Mouse (Mus musculus): ENCODE results near the gene Baiap2. TPM values are rescaled to one million over a fixed set of nuclear protein-coding genes. Genes with fewer than 3 reads are reported as not detected.

Gene Baiap2
- total RNA-seq, 2 experiments from 2014 or later, result 257 to 261 TPM

GRCm38 (mm10) chr11:119919432-119919831 is 23.1 kb upstream of the Baiap2 start:
- no peak for DNase-seq (ENCODE audit: low spot score in 2 of 2)

- peak in 1 of 2 experiments; percentile 79 for DNase-seq (ENCODE audit: low spot score in 2 of 2)
Measured at GRCm38 (mm10) chr11:119919897-119920296, 22.7 kb upstream of the Baiap2 start.

- no peak for DNase-seq (ENCODE audit: low spot score in 2 of 2)
Measured at GRCm38 (mm10) chr11:119920668-119921067, 21.9 kb upstream of the Baiap2 start.

GRCm38 (mm10) chr11:119925176-119925575 is 17.4 kb upstream of the Baiap2 start:
- no peak for DNase-seq (ENCODE audit: low spot score in 2 of 2)

GRCm38 (mm10) chr11:119926762-119927161 is 15.8 kb upstream of the Baiap2 start:
- DNase-seq (ENCODE audit: low spot score in 2 of 2), result no peak

GRCm38 (mm10) chr11:119928023-119928681 is 14.4 kb upstream of the Baiap2 start:
- DNase-seq (ENCODE audit: low spot score in 2 of 2), result no peak

GRCm38 (mm10) chr11:119929603-119930265 is 12.8 kb upstream of the Baiap2 start:
- DNase-seq (ENCODE audit: low spot score in 2 of 2), result no peak

- DNase-seq (ENCODE audit: low spot score in 2 of 2), result no peak
Measured at GRCm38 (mm10) chr11:119931809-119932208, 10.8 kb upstream of the Baiap2 start.

- DNase-seq (ENCODE audit: low spot score in 2 of 2), result no peak
Measured at GRCm38 (mm10) chr11:119933142-119933541, 9.4 kb upstream of the Baiap2 start.

GRCm38 (mm10) chr11:119933819-119934583 is 8.6 kb upstream of the Baiap2 start:
- no peak for DNase-seq (ENCODE audit: low spot score in 2 of 2)

- DNase-seq (ENCODE audit: low spot score in 2 of 2), result no peak
Measured at GRCm38 (mm10) chr11:119934773-119935172, 7.8 kb upstream of the Baiap2 start.

- DNase-seq (ENCODE audit: low spot score in 2 of 2), result peak in 1 of 2 experiments; percentile 70
Measured at GRCm38 (mm10) chr11:119935457-119935856, 7.1 kb upstream of the Baiap2 start.

GRCm38 (mm10) chr11:119936456-119936855 is 6.1 kb upstream of the Baiap2 start:
- no peak for DNase-seq (ENCODE audit: low spot score in 2 of 2)

GRCm38 (mm10) chr11:119937216-119937615 is 5.3 kb upstream of the Baiap2 start:
- DNase-seq (ENCODE audit: low spot score in 2 of 2), result peak; percentile 73 to 89

- peak in 1 of 2 experiments; percentile 52 for DNase-seq (ENCODE audit: low spot score in 2 of 2)
Measured at GRCm38 (mm10) chr11:119937772-119938502, 4.6 kb upstream of the Baiap2 start.

GRCm38 (mm10) chr11:119939073-119939710 is 3.4 kb upstream of the Baiap2 start:
- no peak for DNase-seq (ENCODE audit: low spot score in 2 of 2)

- no peak for DNase-seq (ENCODE audit: low spot score in 2 of 2)
Measured at GRCm38 (mm10) chr11:119939711-119940106, 2.9 kb upstream of the Baiap2 start.

- peak in 1 of 2 experiments; percentile 75 for DNase-seq (ENCODE audit: low spot score in 2 of 2)
Measured at GRCm38 (mm10) chr11:119940142-119940541, 2.4 kb upstream of the Baiap2 start.

GRCm38 (mm10) chr11:119941794-119942193 is 769 bp upstream of the Baiap2 start:
- DNase-seq (ENCODE audit: low spot score in 2 of 2), result no peak

GRCm38 (mm10) chr11:119942201-119942726 is 299 bp upstream of the Baiap2 start:
- DNase-seq (ENCODE audit: low spot score in 2 of 2), result no peak

Measured in layer of hippocampus, adult 18-20 months (tissue).